ENCODE assay signal across 21 mouse cellular contexts in genomic region chr4:47422194-47422593, GRCm38 (mm10). TPM values are rescaled to one million over a fixed set of nuclear protein-coding genes. Genes with fewer than 3 reads are reported as not detected.
DNase-seq lines count a peak whose midpoint lies in the region; ATAC-seq lines count a peak whose summit lies in the region.
"Had no signal": no experiment of that assay in that cellular context is flagged by ENCODE, and none has a peak within 500 bp of the region (broad histone marks: within the 10 kb centered on the region; RNA-seq: fewer than 3 reads in every experiment).

No protein-coding gene starts in this region.

- no peak overlapping the region for H3K4me2 ChIP-seq in liver, embryonic 11.5 days
- no peak overlapping the region for H3K4me2 ChIP-seq in liver, embryonic 16.5 days (ENCODE audit: low read depth, low read length)
- H3K4me2 ChIP-seq in kidney, embryonic 15.5 days, result no peak overlapping the region
- H3K4me2 ChIP-seq: embryonic facial prominence, embryonic 12.5 days; forebrain, embryonic 12.5 days; heart, embryonic 13.5 days; hindbrain, embryonic 15.5 days had no signal

- H3K4me1 ChIP-seq in megakaryocyte, embryonic 14.5 days, result peaks cover 91% of the 10 kb centered on the region
- 0 out of 2 replicates have a peak, but pooled peaks cover 7% of the 10 kb centered on the region for H3K4me1 ChIP-seq in liver, embryonic 11.5 days (replicated peaks; ENCODE audit: control insufficient read depth, insufficient read depth, low read length)
- no peaks in the 10 kb centered on the region for H3K4me1 ChIP-seq in liver, embryonic 16.5 days (ENCODE audit: control insufficient read depth, low read depth, low read length)
- H3K4me1 ChIP-seq in kidney, embryonic 15.5 days, result peaks cover 23% of the 10 kb centered on the region

- 21% methylated on average over 3 of the region's 3 CpGs for WGBS in liver, embryonic 11.5 days
- 9% methylated on average over 3 of the region's 3 CpGs for WGBS in liver, embryonic 16.5 days (ENCODE audit: insufficient replicate concordance)
- WGBS in kidney, embryonic 15.5 days, result 23% methylated on average over 3 of the region's 3 CpGs

- no peaks in the 10 kb centered on the region for H3K9me3 ChIP-seq in megakaryocyte, embryonic 14.5 days
- no peaks in the 10 kb centered on the region for H3K9me3 ChIP-seq in liver, embryonic 11.5 days (ENCODE audit: control insufficient read depth, low read length)
- no peaks in the 10 kb centered on the region for H3K9me3 ChIP-seq in liver, embryonic 16.5 days (replicated peaks; ENCODE audit: control insufficient read depth, low read length)
- H3K9me3 ChIP-seq in kidney, embryonic 15.5 days (replicated peaks), result no peaks in the 10 kb centered on the region
- H3K9me3 ChIP-seq: embryonic facial prominence, embryonic 12.5 days; forebrain, embryonic 12.5 days; heart, embryonic 13.5 days; hindbrain, embryonic 15.5 days had no signal

- no peak overlapping the region for H3K27ac ChIP-seq in liver, embryonic 11.5 days (ENCODE audit: low read depth, low read length)
- H3K27ac ChIP-seq in liver, embryonic 16.5 days (ENCODE audit: low read length), result no peak overlapping the region
- no peak overlapping the region for H3K27ac ChIP-seq in kidney, embryonic 15.5 days
- H3K27ac ChIP-seq: embryonic facial prominence, embryonic 12.5 days; forebrain, embryonic 12.5 days; heart, adult 2 months; heart, embryonic 13.5 days; hindbrain, embryonic 15.5 days had no signal

- no peaks in the 10 kb centered on the region for H3K27me3 ChIP-seq in megakaryocyte, embryonic 14.5 days (replicated peaks)
- no peaks in the 10 kb centered on the region for H3K27me3 ChIP-seq in liver, embryonic 11.5 days (replicated peaks; ENCODE audit: control insufficient read depth, insufficient read depth, low read length)
- no peaks in the 10 kb centered on the region for H3K27me3 ChIP-seq in liver, embryonic 16.5 days (ENCODE audit: control insufficient read depth, insufficient read depth, low read depth, low read length)
- H3K27me3 ChIP-seq in kidney, embryonic 15.5 days, result peaks cover 24% of the 10 kb centered on the region; the same call in 1 of the 2 replicates
- H3K27me3 ChIP-seq: CH12.LX; embryonic facial prominence, embryonic 12.5 days; heart, embryonic 13.5 days; hindbrain, embryonic 15.5 days had no signal

- no peak for DNase-seq in liver, embryonic 11.5 days (ENCODE audit: low spot score)
- DNase-seq in heart, adult 18-20 months, result no peak
- DNase-seq in gastrocnemius, postnatal 36 days, result no peak
- DNase-seq: adrenal gland, adult 2 months; adrenal gland, postnatal 25 days; cerebellum, adult 11 months; cerebellum, adult 8-10 months; cerebellum, postnatal 14 days; gastrocnemius, postnatal 14 days; heart, adult 2 months; heart, postnatal 36 days had no signal

- no peaks in the 10 kb centered on the region for H3K36me3 ChIP-seq in megakaryocyte, embryonic 14.5 days (replicated peaks; ENCODE audit: low read length)
- no peaks in the 10 kb centered on the region for H3K36me3 ChIP-seq in liver, embryonic 11.5 days (ENCODE audit: control insufficient read depth, insufficient read depth, low read length)
- H3K36me3 ChIP-seq in liver, embryonic 16.5 days (ENCODE audit: control insufficient read depth, insufficient read depth), result no peaks in the 10 kb centered on the region
- H3K36me3 ChIP-seq in kidney, embryonic 15.5 days, result no peaks in the 10 kb centered on the region
- H3K36me3 ChIP-seq: embryonic facial prominence, embryonic 12.5 days; forebrain, embryonic 12.5 days; heart, embryonic 13.5 days; hindbrain, embryonic 15.5 days had no signal

- ATAC-seq in megakaryocyte, adult 5-6 weeks (ENCODE audit: poor library complexity, severe bottlenecking), result no peak
- ATAC-seq in liver, embryonic 11.5 days (replicated peaks; ENCODE audit: low FRiP score), result peak; percentile 80
- ATAC-seq in liver, embryonic 16.5 days (ENCODE audit: low read depth), result peak; percentile 39; the same call in 1 of the 2 replicates
- ATAC-seq in kidney, embryonic 15.5 days (replicated peaks; ENCODE audit: low FRiP score), result no peak
- ATAC-seq: forebrain, embryonic 16.5 days had no signal

- intact Hi-C loops in gastrocnemius, postnatal 36 days (cut with DNase I), result loop anchor here (10.0 kb wide), 1 partner anchor 713 kb away; no protein-coding TSS in a partner anchor

- peak overlapping the region; percentile 53 for H3K4me3 ChIP-seq in megakaryocyte, embryonic 14.5 days (replicated peaks)
- H3K4me3 ChIP-seq in liver, embryonic 11.5 days (ENCODE audit: low read depth, low read length), result no peak overlapping the region
- no peak overlapping the region for H3K4me3 ChIP-seq in liver, embryonic 16.5 days (ENCODE audit: low read depth, low read length)
- no peak overlapping the region for H3K4me3 ChIP-seq in kidney, embryonic 15.5 days (replicated peaks)
- H3K4me3 ChIP-seq: embryonic facial prominence, embryonic 12.5 days; forebrain, embryonic 12.5 days; heart, adult 2 months; heart, embryonic 13.5 days; hindbrain, embryonic 15.5 days had no signal

- no peak overlapping the region for H3K9ac ChIP-seq in liver, embryonic 11.5 days (ENCODE audit: low read depth, low read length)
- H3K9ac ChIP-seq in liver, embryonic 16.5 days (ENCODE audit: low read depth, low read length), result no peak overlapping the region
- no peak overlapping the region for H3K9ac ChIP-seq in kidney, embryonic 15.5 days
- H3K9ac ChIP-seq: embryonic facial prominence, embryonic 12.5 days; forebrain, embryonic 12.5 days; heart, embryonic 13.5 days; hindbrain, embryonic 15.5 days had no signal

RNA-seq across cellular contexts. Expression of gene Alg2, which starts 51.9 kb away (rescaled TPM):
- 0.54 and 7.1 TPM in 2 replicates for polyA plus RNA-seq in megakaryocyte, embryonic 14.5 days (2012; ENCODE audit: insufficient read depth, low replicate concordance)
- 11.5 and 19.1 TPM in 2 replicates for total RNA-seq in megakaryocyte, adult 5-6 weeks (2015)
- 7.9 and 10.8 TPM in 2 replicates for total RNA-seq in megakaryocyte, adult 5-6 weeks (2017)
- polyA plus RNA-seq in liver, embryonic 11.5 days (2014; fragmentation: Nextera tagmentation; extraction: Ambion mirVana), result 44.5 and 46.3 TPM in 2 replicates
- 13.2 and 14.2 TPM in 2 replicates for polyA plus RNA-seq in liver, embryonic 16.5 days (2015; fragmentation: Nextera tagmentation; extraction: Ambion mirVana)
- polyA plus RNA-seq in kidney, embryonic 15.5 days (2015; fragmentation: Nextera tagmentation; extraction: Ambion mirVana), result 66.1 and 72.1 TPM in 2 replicates
- 1 to 10 TPM; 5.0 to 5.3 TPM for total RNA-seq in heart, adult 18-20 months (2021)
- 10 to 100 TPM in 1 of 2 experiments, 1 to 10 TPM in 1; 8.8 to 13.1 TPM for total RNA-seq in gastrocnemius, postnatal 36 days (2021)

RNA-seq across cellular contexts. Expression of gene Sec61b, which starts 52.3 kb away (rescaled TPM):
- 360 and 636 TPM in 2 replicates for polyA plus RNA-seq in megakaryocyte, embryonic 14.5 days (2012; ENCODE audit: insufficient read depth, low replicate concordance)
- total RNA-seq in megakaryocyte, adult 5-6 weeks (2015), result 382 and 449 TPM in 2 replicates
- total RNA-seq in megakaryocyte, adult 5-6 weeks (2017), result 285 and 302 TPM in 2 replicates
- 373 and 390 TPM in 2 replicates for polyA plus RNA-seq in liver, embryonic 11.5 days (2014; fragmentation: Nextera tagmentation; extraction: Ambion mirVana)
- 217 and 226 TPM in 2 replicates for polyA plus RNA-seq in liver, embryonic 16.5 days (2015; fragmentation: Nextera tagmentation; extraction: Ambion mirVana)
- polyA plus RNA-seq in kidney, embryonic 15.5 days (2015; fragmentation: Nextera tagmentation; extraction: Ambion mirVana), result 432 and 474 TPM in 2 replicates
- total RNA-seq in heart, adult 18-20 months (2021), result 10 to 100 TPM; 21.5 to 26.4 TPM
- 10 to 100 TPM; 41.6 to 55.7 TPM for total RNA-seq in gastrocnemius, postnatal 36 days (2021)

Comparison
In these comparisons a context has a peak if more than half of its experiments do, and no peak if none do; other contexts are left out.
1. ATAC-seq: peak in liver, embryonic 11.5 days (single experiment) and liver, embryonic 16.5 days (single experiment); none in megakaryocyte, adult 5-6 weeks (single experiment) and kidney, embryonic 15.5 days (single experiment).